ENCODE assay signal across 24 mouse cellular contexts in genomic region chr3:157080585-157080984, GRCm38 (mm10).
"Had no signal": no experiment of that assay in that cellular context is flagged by ENCODE, and none has a peak within 500 bp of the region (broad histone marks: within the 10 kb centered on the region; RNA-seq: fewer than 3 reads in every experiment).

No protein-coding gene starts in this region.

- H3K27ac ChIP-seq: layer of hippocampus, adult 2 months; limb, embryonic 12.5 days; limb, embryonic 15.5 days; liver, embryonic 14.5 days; macrophage; midbrain, embryonic 12.5 days; midbrain, embryonic 15.5 days; neural tube, embryonic 12.5 days; neural tube, embryonic 15.5 days; stomach, postnatal 0 days had no signal

- H3K36me3 ChIP-seq: limb, embryonic 12.5 days; limb, embryonic 15.5 days; midbrain, embryonic 12.5 days; midbrain, embryonic 15.5 days; neural tube, embryonic 12.5 days; neural tube, embryonic 15.5 days had no signal

- H3K9ac ChIP-seq: limb, embryonic 12.5 days; limb, embryonic 15.5 days; liver, embryonic 14.5 days; liver, postnatal 0 days; midbrain, embryonic 12.5 days; midbrain, embryonic 15.5 days; neural tube, embryonic 12.5 days; neural tube, embryonic 15.5 days had no signal

- H3K9me3 ChIP-seq: limb, embryonic 12.5 days; limb, embryonic 15.5 days; midbrain, embryonic 12.5 days; midbrain, embryonic 15.5 days; neural tube, embryonic 12.5 days; neural tube, embryonic 15.5 days had no signal

- H3K4me2 ChIP-seq: limb, embryonic 12.5 days; limb, embryonic 15.5 days; liver, embryonic 11.5 days; midbrain, embryonic 12.5 days; midbrain, embryonic 15.5 days; neural tube, embryonic 12.5 days; neural tube, embryonic 15.5 days had no signal

- DNase-seq: kidney, adult 2 months; kidney, postnatal 14 days; layer of hippocampus, adult 9-11 months; left cerebral cortex, postnatal 4 days; liver, postnatal 0 days; lung, postnatal 10 days; right cerebral cortex, adult 18-20 months; right cerebral cortex, postnatal 14 days; right cerebral cortex, postnatal 4 days; thymus, adult 2 months; thymus, postnatal 14 days; thymus, postnatal 4 days had no signal

- ATAC-seq: intestine, postnatal 0 days; liver, postnatal 0 days; midbrain, embryonic 15.5 days had no signal

- H3K4me1 ChIP-seq: limb, embryonic 12.5 days; limb, embryonic 15.5 days; midbrain, embryonic 12.5 days; midbrain, embryonic 15.5 days; neural tube, embryonic 12.5 days; neural tube, embryonic 15.5 days had no signal

- H3K4me3 ChIP-seq: layer of hippocampus, adult 2 months; limb, embryonic 12.5 days; limb, embryonic 15.5 days; midbrain, embryonic 12.5 days; midbrain, embryonic 15.5 days; neural tube, embryonic 12.5 days; neural tube, embryonic 15.5 days had no signal

- H3K27me3 ChIP-seq: limb, embryonic 12.5 days; limb, embryonic 15.5 days; midbrain, embryonic 12.5 days; midbrain, embryonic 15.5 days; neural tube, embryonic 12.5 days; neural tube, embryonic 15.5 days had no signal
